Mouse (Mus musculus): ENCODE measurements around the gene Slc17a5.

GRCm38 (mm10) chr9:78576466-78576865, 11.4 kb downstream of the Slc17a5 start:
- TF ChIP-seq POLR2A (IDR thresholded peaks at IDR 0.05; ENCODE audit: insufficient read depth, low read length) (no peak), CTCF (IDR thresholded peaks at IDR 0.05; ENCODE audit: low read depth, low read length) (no peak), EP300 (IDR thresholded peaks at IDR 0.05; ENCODE audit: insufficient read depth, low read depth, low read length) (no peak)

All from ES-Bruce4 (cell line).